Mouse (Mus musculus) layer of hippocampus, adult 11-12 months (tissue): ENCODE measurements around the gene Irf3.

Source experiments
- DNase-seq: peaks from one replicate; pipeline ENCODE4 v3.0.0; 2022; ENCODE audit warnings: low spot score

Gene Irf3

DNA sequence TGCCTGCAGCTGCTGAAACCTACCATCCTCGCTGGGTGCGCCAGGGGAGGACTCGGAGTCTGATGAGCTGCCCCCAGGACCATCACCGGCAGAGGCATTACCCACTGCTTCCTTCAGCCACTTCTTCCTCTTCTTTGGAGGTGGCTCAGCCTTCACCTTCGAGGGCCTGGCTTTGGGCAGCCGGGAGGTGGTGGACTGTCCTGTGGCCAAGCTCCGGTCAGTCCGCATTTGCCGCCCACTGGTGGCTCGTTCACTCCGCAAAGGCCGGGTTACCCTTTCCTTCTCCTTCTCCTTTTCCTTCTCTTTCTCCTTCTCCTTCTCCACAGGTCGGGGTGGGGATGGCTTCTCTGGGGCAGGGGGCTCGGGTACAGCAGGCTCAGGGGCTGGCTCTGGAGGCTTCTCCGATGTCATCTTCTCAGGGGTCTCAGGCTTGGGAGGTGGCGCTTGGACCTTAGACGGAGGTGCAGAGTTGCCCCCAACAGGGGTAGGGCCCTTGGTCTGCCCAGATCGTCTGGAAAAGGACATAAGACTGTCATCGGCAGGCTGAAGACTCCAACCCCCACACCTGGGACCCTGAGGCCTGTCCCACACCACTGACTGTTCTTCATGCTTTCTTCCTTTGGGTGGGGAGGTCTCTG, 36.4 kb downstream of the Irf3 start:
- DNase-seq, result no peak

DNA sequence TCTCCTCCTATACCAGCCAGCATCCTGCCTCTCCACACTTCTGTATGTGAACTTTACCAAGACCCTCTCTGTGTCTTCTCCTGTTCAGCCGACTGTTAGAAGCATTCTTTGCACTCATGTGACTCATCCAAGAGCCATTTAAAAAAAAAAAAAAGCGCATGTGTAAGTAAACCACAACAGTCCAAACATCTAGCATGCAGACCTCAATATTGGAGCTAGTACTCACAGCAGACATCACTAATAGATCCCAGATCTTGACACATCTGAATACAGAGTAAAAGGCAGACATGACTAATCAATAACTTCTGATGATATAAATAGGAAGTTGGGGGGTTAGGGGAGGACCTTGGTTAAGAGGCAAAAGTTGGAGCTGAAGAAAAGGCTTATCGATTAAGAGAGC, 38.2 kb downstream of the Irf3 start:
- DNase-seq, result no peak

DNA sequence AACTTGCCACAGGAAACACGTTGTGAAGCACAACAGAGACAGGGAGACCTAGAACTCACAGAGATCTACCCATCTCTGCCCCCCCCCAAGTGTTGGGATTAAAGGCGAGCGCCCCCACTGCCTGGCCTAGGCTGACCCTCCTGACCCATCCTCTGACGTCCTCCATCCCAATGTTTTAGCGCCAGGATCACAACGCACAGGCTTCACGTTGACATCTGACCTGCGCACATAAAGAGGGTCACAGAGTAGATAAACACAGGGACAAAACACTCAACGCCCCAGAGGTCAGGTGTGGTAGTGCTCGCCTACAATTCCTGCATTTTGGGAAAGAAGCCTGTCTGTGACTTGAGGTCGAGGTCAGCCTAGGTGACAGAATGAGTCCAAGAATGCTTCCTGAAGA, 39.3 kb downstream of the Irf3 start:
- no peak for DNase-seq

DNA sequence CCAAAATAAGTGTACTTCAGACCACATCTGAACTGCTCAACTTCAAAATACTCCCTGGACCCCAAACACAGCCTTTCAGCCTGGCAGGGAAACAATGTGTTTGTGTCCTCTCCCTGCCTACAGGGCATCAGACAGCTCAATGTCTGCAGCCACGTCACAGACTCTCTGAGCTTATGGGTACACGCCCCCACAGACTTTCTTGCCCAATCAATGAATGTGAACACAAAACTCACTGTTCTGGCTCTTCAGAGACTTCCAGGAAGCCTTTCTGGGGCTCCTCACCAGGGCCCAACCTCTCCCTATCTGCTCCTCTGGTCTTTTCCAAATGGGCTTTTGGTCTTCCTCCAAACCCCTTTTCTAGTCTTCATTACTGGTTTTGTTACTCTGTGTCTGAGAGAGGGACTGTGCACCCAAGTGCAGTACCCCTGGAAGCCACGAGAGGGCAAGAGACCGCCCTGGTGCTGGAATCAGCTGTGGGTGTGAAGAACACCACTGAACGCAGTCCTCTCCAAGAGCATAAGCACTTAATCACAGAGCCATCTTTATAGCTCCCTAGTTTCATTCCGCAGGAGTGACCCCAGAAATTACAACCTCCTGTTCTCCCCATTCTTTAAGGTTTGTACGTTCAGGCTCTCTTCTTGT, 40.4 kb downstream of the Irf3 start:
- DNase-seq, result no peak

DNA sequence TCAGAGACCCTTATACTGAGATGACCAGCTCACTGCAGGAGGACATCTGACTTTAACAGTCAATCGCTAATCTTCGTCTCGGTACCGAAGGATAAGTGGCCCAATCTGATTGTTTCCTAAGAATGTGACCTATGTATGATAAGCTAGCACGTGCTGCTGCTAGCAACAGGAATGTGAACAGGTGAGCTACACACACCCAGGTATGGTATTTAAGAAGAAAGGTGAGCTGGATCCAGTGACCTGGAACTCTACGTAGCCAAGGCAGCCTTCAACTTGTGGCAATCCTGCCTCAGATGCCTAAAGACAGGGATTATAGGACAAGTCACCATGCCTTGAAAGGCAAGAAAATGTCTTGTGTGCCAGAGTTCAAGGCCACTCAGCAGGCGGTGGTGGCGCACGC, 41.0 kb downstream of the Irf3 start:
- DNase-seq, result no peak

DNA sequence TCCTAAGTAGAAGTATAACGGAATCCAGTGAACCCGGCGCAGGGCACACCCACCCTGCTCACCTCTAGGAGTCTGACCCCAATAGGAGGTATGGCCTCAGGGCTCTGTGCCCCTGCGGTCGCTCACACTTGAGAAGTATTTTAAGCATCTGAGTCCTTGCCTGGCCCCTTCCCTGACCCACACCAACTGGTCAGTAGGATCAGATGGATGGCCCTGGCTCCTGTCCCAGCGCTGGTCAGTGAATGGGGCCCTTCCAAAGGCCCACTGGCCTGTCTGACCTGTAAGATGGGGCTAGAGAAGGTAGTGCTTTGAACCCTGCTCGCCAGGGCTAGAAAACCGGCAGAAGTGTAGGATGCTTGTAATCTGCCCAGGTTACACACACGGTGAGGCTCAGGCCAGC, 43.4 kb downstream of the Irf3 start:
- DNase-seq, result no peak

DNA sequence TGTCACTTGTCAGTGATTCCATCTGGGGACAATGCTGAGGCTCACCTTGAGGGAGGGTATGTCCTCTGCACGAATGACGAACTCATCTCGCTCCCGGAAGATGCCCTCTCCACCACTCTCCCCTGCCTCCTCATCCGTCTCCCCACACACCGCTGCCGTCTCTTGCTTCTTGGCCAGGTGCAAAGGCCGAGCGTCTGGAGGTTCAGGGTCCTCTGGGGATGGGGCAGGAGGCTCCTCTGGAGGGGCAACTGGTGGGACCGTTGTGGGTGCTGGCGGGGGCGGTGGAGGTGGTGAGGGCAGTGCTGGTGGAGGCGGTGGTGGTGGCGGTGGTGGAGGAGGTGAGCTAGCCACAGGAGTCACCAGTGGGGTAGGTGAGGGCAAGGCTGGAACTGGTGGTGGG, 45.9 kb downstream of the Irf3 start:
- DNase-seq, result no peak

DNA sequence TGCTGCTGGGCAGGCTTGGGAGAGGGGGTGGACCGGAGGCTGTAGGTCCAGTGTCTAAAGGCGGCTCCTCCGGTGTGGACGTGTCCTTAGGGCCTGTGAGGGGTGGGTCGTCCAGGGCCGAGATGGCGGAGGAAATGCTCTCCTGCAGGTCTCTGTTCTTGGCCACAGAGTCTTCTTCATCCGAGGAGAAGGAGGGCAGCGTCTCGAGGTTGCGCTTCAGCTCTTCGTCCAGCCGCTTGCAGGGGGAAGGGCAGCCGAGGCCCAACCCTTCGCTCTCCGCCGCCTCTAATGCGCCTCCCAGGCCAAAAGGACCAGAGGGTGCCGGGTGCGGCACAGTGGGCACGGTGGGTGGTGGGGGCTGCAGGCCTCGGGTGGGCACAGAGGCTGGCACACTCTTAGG, 48.3 kb downstream of the Irf3 start:
- DNase-seq, result no peak

DNA sequence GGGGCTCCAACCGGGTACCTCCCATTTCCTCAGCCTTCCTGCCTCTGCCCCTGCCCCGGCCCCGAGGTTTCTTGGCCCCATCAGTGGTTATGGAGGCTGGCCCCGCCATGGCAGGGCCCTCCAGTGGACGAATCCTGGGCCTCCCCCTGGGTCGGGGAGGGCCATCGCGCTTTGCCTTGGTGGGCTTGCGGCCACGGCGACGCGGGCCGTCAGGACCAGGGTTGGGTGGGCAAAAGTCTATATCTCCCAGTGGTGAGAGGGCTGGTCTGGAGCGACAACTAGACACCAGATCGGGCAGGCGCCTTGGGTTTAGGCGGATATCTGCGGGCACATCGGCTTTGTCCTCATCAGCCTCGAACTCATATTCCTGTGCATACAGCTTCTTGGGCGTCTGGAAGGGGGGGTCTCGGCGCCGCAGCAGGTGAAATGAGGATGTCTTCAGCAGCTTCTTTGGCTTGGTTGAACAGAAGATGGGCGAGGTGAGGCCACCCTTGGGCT, 49.5 kb downstream of the Irf3 start:
- no peak for DNase-seq

DNA sequence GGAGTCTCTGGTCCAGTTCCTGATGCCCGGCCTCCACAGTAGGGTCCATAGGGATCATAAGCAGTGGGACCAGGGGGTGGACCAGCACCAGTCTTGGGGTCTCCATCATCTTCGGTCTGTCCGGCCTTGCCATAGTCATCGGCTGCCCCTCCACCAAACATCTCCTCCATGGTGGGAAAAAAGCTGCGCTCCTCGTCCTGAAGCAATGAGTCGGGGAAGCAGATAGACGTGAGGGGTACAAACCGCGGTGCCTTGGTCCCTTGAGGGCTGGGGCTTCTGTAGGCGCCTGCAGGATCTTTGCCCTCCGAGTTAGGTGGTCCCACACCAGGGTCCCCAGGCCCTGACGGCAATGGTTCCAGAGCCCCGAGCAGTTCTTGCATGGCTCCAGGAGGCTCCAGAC, 50.0 kb downstream of the Irf3 start:
- no peak for DNase-seq

DNA sequence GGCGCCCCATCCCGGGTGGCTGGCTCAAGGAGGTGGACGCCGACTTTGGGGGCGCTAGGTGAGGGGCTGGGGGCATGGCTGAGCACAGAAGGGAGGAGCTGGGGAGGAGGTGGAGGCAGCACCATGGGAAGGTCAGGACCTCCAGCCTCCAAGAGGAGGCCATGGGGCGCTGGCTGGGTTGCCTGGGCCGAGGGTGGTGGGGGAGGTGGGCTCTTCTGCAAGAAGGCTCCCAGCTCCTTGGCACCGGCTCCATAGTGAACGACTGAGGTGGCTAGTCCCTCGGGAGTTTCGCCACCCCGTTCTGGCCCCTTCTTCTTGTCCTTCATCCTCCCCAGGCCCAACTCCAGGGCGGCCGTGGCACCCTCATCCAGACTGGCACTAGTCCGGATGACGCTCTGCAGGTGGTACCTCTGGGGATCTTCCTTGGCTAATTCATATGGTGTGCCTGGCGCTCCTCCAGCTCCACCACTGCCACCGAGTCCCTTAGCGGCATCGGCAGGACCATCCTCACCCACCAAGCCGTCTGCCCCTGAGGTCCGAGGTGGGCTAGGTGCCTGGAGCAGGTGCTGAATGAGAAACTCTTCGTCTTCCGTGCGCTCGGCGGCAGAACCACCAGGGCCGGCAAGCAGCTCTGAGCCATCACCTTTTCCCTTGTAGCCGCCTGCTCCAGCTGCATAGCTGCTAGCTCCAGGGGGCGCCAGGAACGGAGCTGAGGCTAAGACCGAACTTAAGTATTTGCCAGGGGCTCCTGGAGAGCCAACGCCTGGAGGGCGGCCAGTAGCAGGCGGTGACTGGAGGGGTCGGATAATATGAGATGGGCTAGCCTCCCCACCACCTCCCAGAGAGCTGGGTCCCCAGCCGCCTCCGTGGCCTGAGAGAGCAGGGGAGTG, 50.8 kb downstream of the Irf3 start:
- no peak for DNase-seq

DNA sequence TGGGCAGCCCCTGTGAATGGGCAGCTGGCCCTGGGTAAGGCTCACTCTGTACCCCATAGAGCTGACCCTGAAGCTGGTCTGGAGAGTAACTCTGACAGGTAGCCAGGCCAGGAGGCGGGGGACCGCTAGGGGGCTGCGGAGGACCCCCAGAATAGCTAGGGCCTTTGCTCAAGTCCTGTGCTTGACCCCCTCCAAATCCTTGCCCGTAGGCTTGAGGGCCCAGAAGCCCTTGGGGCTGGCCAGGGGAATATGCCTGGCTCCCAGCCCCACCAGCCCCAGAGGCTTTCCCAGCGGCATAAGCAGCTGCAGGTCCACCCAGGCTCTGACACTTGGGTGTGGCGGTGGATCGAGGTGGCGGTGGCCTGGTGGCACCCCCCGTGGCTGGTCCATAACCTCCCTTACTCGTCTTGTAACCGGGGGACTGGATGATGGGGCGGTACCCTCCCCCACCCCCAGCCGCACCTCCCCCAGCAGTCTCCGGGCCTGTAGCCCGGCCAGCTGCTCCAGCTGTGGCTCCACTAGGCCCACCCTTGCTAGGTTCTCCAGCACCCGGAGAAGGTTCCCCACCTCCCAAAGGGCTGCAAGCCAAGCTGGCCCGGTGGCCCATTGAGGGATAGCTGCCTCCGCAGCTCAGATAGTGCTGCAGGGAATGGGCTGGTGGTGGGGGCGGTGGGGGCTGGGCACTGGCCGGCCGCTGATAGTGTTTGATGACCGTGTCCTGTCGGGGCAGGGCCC, 51.6 kb downstream of the Irf3 start:
- no peak for DNase-seq

DNA sequence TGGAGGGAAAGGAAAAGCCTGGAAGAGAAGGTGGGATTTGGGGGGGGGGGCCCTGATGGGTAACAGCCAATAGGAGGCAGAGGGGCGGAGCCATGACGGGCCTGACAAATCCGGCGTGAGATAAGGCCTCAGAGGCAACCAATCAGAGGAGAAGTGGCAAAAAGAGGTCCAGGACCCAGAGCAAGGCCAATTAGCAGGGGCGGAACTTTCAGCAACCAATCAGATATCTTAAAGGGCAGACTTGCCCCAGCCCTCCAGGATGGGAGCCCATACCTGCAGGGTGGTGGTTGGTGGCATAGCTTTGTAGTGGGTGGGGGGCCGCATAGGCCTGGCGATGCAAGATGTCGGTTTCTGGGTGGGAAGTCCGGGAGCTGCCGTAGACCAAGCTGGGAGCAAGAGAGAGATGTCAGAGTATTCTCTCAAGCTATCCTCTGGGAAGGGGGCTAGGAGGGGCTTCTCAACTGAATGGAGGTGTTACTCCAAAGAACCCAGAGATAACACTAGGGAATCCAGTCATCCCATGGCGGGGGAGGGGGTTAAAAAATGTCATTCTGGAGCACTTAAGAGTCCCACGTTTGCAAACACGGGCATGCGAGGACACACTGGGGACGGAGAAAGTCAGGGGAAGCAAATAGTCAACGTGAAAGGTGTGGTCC, 53.6 kb downstream of the Irf3 start:
- DNase-seq, result peak; percentile 79

DNA sequence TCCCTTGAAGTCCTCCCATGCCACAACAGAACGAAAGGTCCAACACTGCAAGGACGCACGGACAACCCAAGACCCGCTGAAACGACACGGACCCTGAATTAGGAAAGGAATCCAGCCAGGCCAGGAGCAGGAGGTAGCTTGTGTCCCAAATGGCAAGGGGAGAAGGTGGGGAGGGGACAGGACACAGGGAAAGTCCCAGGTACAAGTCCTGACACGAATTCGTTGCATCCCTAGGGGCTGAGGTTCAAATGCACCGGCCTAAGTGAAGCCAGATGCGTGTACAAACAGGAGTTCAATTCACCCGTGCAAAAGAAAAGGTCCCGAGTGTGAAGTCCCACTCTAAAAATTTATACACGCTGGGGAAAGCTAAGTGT, 54.1 kb downstream of the Irf3 start:
- DNase-seq, result no peak
